Mouse (Mus musculus): ENCODE data around the gene Gm20388. TPM values are rescaled to one million over a fixed set of nuclear protein-coding genes. Genes with fewer than 3 reads are reported as not detected.
A peak's percentile ranks its signal among the peaks of the same experiment; 100 is the strongest.

Gm20388 gene
- polyA plus RNA-seq, 1 experiment from 2014 or later = not detected

DNA sequence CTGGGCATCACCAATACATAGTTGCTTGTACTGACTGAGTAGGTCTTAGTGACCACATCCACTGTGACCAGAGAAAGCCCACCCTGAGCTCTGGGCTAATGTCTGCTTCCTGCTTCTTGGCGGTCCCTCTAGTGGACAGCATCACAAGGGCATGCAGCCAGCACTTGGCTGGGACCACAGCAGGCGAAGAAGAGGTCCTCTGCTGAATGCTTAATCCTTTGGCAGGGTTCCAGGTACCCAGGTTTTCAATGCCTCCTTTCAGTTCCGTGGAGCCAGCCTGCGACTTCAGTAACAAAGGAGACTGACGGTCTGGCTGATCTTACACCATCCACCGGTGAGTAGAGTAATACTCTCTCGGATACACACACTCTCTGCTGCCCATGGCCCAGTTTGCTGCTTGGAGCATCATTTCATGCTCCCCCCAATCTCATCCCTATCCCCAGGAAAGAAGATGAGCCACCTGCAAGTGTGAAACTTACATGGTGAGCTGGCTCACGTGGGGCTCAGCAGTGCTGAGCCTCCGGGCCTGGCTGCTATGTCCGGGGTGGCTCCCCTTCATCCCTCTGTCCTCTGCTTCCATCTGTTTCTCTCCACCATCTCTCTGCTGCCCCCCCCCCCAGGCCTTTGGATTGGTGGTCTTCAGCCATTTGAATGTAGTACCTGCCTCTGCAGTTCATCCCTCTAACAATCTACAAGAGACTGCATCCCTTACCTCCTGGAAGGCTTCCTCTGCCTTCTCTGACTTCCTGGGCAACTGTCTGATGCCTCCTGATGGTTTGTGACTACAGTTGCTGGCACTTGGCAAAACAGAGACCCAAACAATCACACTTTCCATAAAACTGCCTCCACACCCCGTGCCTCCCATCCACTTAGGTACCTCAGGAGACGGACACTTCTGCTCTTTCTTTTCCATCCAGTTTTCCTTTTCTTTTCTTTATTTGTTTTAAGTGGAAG, 2025.0 kb downstream of the Gm20388 start:
- Histone ChIP-seq H3K9ac (ENCODE audit: low read length) (no peak overlapping the region), H3K27ac (ENCODE audit: low read length) (no peak overlapping the region; the same call in 1 of the 2 replicates), H3K36me3 (ENCODE audit: control insufficient read depth, insufficient read depth, low read length) (no peaks in the 10 kb centered on the region), H3K27me3 (ENCODE audit: control insufficient read depth, insufficient read depth, low read depth, low read length) (no peaks in the 10 kb centered on the region), H3K4me1 (replicated peaks; ENCODE audit: control insufficient read depth, insufficient read depth, low read length) (peaks cover 5% of the 10 kb centered on the region), H3K4me3 (ENCODE audit: low read length) (no peak overlapping the region), H3K9me3 (ENCODE audit: control insufficient read depth, low read length) (no peaks in the 10 kb centered on the region), H3K4me2 (ENCODE audit: low read depth, low read length) (no peak overlapping the region)
- ATAC-seq (ENCODE audit: low read depth) = peak; percentile 52; the same call in 1 of the 2 replicates
- 40% methylated on average over 12 of the region's 12 CpGs for WGBS

DNA sequence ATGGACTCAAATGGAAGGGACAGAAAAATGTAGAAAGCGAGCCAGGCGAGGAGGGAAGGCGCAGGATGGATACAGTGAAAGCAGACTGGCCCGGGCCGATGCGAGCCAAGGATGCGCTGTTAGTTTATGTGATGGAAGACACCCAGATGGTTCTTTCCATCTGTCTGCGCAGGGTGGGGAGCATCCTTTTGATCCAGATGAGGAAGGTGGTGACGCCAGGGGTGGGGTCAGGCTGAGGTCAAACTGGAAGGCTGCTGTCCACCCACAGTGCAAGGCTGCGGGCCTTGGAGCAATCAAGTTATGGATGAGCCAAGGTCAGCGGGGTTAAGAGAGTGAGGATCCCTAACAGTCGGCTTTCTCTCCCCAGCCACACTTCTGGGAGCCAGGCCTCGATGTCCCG, 2025.8 kb downstream of the Gm20388 start:
- Histone ChIP-seq H3K9me3 (ENCODE audit: control insufficient read depth, low read length) (no peaks in the 10 kb centered on the region), H3K27ac (ENCODE audit: low read length) (no peak overlapping the region), H3K4me3 (ENCODE audit: low read length) (no peak overlapping the region), H3K9ac (ENCODE audit: low read length) (no peak overlapping the region), H3K4me2 (ENCODE audit: low read depth, low read length) (no peak overlapping the region), H3K4me1 (replicated peaks; ENCODE audit: control insufficient read depth, insufficient read depth, low read length) (peaks cover 5% of the 10 kb centered on the region), H3K36me3 (ENCODE audit: control insufficient read depth, insufficient read depth, low read length) (no peaks in the 10 kb centered on the region), H3K27me3 (ENCODE audit: control insufficient read depth, insufficient read depth, low read depth, low read length) (no peaks in the 10 kb centered on the region)
- ATAC-seq (ENCODE audit: low read depth) = no peak
- 43% methylated on average over 14 of the region's 14 CpGs for WGBS

DNA sequence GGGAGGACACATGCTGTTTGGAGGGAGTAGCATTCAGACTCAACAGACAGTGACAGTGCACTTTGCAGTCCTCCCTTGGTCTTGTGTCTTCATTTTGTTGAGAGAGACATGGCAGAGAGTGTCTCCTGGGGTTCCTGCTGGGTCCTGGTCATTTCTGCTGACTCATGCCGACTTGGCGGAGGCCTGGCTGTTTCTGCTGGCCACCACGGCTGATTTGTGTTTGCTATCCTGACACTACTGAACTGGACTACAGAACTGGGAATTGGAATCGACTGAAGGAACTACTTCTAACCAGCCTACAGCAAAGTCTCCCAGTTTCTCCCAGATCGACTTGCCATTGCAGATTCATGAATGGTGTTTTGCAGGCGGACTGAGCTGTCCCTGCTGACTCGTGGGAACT, 2028.1 kb downstream of the Gm20388 start:
- Histone ChIP-seq H3K9me3 (ENCODE audit: control insufficient read depth, low read length) (no peaks in the 10 kb centered on the region), H3K4me2 (ENCODE audit: low read depth, low read length) (no peak overlapping the region), H3K4me3 (ENCODE audit: low read length) (no peak overlapping the region), H3K4me1 (replicated peaks; ENCODE audit: control insufficient read depth, insufficient read depth, low read length) (peaks cover 5% of the 10 kb centered on the region), H3K36me3 (ENCODE audit: control insufficient read depth, insufficient read depth, low read length) (no peaks in the 10 kb centered on the region), H3K9ac (ENCODE audit: low read length) (no peak overlapping the region), H3K27me3 (ENCODE audit: control insufficient read depth, insufficient read depth, low read depth, low read length) (no peaks in the 10 kb centered on the region), H3K27ac (ENCODE audit: low read length) (no peak overlapping the region)
- ATAC-seq (ENCODE audit: low read depth) = no peak
- 76% methylated on average over 7 of the region's 7 CpGs for WGBS

DNA sequence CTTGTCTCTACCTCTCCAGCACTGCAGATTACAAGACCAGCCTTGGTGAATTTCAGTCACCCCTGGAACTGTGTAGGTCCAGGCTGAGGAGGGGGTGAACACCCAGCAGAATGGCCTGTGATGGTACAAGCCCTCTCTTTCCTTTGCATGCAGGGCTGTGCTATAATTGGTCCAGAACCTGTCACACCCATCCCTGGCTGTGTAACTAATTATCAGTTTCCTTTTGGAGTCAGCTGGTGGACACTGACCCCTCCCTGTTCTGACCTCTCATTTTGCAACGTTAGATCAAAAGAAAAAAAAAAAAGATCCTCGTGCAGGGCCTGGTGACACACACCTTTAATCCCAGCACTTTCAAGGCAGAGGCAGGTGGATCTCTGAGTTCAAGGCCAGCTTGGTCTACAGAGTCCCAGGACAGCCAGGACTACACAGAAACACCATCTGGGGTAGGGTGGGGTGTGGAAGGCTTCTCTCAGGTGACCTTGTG, 2032.5 kb downstream of the Gm20388 start:
- ATAC-seq (ENCODE audit: low read depth) = no peak
- no peaks in the 10 kb centered on the region for H3K9me3 ChIP-seq (ENCODE audit: control insufficient read depth, low read length)
- H3K4me1 ChIP-seq (replicated peaks; ENCODE audit: control insufficient read depth, insufficient read depth, low read length) = peaks cover 7% of the 10 kb centered on the region; the same call in 1 of the 2 replicates
- H3K9ac ChIP-seq (ENCODE audit: low read length) = no peak overlapping the region
- H3K27me3 ChIP-seq (ENCODE audit: control insufficient read depth, insufficient read depth, low read depth, low read length) = no peaks in the 10 kb centered on the region
- 15% methylated on average over 2 of the region's 2 CpGs for WGBS
- no peak overlapping the region for H3K4me2 ChIP-seq (ENCODE audit: low read depth, low read length)
- no peak overlapping the region for H3K4me3 ChIP-seq (ENCODE audit: low read length)
- H3K27ac ChIP-seq (ENCODE audit: low read length) = no peak overlapping the region
- H3K36me3 ChIP-seq (ENCODE audit: control insufficient read depth, insufficient read depth, low read length) = no peaks in the 10 kb centered on the region

DNA sequence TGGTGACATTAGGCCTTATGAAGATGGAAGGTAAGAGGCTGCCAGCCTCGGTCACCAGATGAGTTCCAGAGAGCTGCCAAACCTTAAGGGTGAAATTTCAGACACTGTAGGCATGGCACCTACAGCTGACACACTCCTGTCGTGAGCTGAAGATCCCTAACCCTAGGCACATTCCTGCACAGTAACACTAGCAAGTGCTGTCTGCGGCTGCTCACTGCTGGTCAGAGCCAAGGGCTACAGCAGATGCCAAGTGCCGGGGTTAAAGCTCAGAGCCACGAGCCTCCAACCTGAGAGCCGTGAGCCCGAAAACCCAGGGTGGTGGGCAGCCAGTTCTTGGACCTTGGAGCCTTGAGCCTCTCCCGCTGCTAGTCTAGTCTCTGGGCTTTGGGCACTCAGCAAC, 2033.1 kb downstream of the Gm20388 start:
- Histone ChIP-seq H3K4me2 (ENCODE audit: low read depth, low read length) (no peak overlapping the region), H3K4me1 (replicated peaks; ENCODE audit: control insufficient read depth, insufficient read depth, low read length) (peaks cover 13% of the 10 kb centered on the region; the same call in 1 of the 2 replicates)
- 70% methylated on average over 8 of the region's 8 CpGs for WGBS

DNA sequence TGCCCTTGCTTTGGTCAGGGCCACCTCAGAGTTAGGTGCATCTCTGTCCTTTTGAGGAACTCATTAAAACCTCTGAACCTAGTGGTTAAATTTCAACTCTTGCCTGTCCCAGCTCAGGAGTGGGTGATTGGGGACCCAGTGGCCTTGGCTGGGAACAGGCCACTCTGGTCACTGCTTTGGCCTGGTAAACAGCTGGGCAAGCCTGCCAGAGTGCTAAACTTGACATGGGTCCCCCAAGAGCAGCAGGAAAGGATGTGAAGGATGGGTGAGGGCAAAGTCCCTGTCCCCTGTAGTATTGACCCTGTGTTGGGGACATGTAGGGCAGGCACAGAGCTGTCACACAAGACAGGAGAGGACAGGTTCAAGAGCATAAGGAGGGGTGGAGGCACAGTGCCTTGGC, 2034.2 kb downstream of the Gm20388 start, which contains the start of gene Car5a:
Car5a (minus strand) TSS at position 74 of the 400 bp plus-strand sequence.
- Histone ChIP-seq H3K9ac (ENCODE audit: low read length) (no peak within 1 kb of the TSS), H3K27ac (ENCODE audit: low read length) (no peak within 1 kb of the TSS), H3K4me2 (ENCODE audit: low read depth, low read length) (no peak within 1 kb of the TSS), H3K36me3 (ENCODE audit: control insufficient read depth, insufficient read depth, low read length) (no peaks in the 10 kb centered on the region), H3K27me3 (ENCODE audit: control insufficient read depth, insufficient read depth, low read depth, low read length) (no peaks in the 10 kb centered on the region), H3K4me3 (ENCODE audit: low read length) (no peak within 1 kb of the TSS), H3K9me3 (ENCODE audit: control insufficient read depth, low read length) (no peaks in the 10 kb centered on the region), H3K4me1 (replicated peaks; ENCODE audit: control insufficient read depth, insufficient read depth, low read length) (peaks cover 20% of the 10 kb centered on the region; the same call in 1 of the 2 replicates)
- no peak for ATAC-seq (ENCODE audit: low read depth)

More for the DNA sequence above, 2033.1 kb downstream of the Gm20388 start:
- Histone ChIP-seq H3K36me3 (ENCODE audit: control insufficient read depth, insufficient read depth, low read length) (no peaks in the 10 kb centered on the region), H3K4me3 (ENCODE audit: low read length) (no peak overlapping the region), H3K9ac (ENCODE audit: low read length) (no peak overlapping the region), H3K27ac (ENCODE audit: low read length) (no peak overlapping the region), H3K27me3 (ENCODE audit: control insufficient read depth, insufficient read depth, low read depth, low read length) (no peaks in the 10 kb centered on the region), H3K9me3 (ENCODE audit: control insufficient read depth, low read length) (no peaks in the 10 kb centered on the region)
- no peak for ATAC-seq (ENCODE audit: low read depth)

DNA sequence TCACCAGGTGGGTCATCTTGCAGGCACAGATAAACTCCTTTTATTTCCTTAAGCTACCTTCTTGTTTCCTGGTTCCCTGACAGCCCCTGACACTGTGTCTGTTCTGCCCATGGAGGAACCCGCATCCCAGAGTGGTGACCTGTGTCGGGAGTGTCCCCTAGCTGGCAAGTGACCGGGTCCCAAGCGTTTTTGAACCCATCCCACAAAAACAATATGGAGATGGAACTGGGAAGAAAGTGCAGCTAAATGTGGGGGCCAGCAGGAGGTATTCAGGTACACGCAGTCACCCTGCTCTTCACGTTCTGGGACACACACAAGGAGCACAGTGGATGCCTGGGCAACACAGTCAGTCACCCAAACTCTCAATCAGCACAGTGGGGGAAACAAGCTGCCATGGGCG, 2035.7 kb downstream of the Gm20388 start:
- WGBS = 73% methylated on average over 7 of the region's 7 CpGs
- no peak overlapping the region for H3K9ac ChIP-seq (ENCODE audit: low read length)
- no peak overlapping the region for H3K4me3 ChIP-seq (ENCODE audit: low read length)
- H3K4me1 ChIP-seq (replicated peaks; ENCODE audit: control insufficient read depth, insufficient read depth, low read length) = peaks cover 20% of the 10 kb centered on the region; the same call in 1 of the 2 replicates
- no peaks in the 10 kb centered on the region for H3K27me3 ChIP-seq (ENCODE audit: control insufficient read depth, insufficient read depth, low read depth, low read length)
- no peak overlapping the region for H3K4me2 ChIP-seq (ENCODE audit: low read depth, low read length)
- no peak for ATAC-seq (ENCODE audit: low read depth)
- no peaks in the 10 kb centered on the region for H3K36me3 ChIP-seq (ENCODE audit: control insufficient read depth, insufficient read depth, low read length)
- H3K9me3 ChIP-seq (ENCODE audit: control insufficient read depth, low read length) = no peaks in the 10 kb centered on the region
- H3K27ac ChIP-seq (ENCODE audit: low read length) = no peak overlapping the region

DNA sequence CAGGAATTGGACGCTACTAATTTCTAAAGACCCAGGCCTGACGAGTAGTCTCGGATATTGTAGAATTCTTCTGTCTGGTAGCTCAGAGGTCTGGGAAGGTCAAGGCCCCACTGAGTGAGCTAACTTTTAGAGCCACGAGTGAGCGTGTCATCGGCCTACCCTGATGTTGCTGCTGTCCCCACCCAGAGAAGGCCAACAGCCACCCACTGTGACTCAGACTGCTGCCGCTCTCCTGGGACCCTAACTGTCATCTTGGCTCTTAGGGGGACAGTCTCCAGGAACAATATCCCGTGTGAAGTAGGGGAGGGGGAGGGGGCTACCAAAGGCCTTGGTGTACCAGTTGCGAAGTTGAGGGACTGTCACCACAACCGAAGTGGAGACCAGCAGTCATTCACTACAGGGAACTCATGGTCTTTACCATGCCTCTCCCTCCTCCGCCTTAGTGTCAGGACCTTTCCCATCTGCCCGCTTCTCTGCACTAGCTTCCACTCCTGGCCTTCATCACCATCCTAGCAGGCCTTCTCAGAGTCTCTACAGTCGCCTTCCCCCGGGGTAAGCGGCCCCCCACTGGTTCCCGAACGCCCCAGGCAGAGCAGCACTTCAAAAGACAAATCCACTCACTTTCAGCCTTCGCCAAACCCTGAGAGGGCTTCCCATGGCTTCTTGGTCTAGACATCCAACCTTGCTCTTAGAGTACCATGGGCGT, 2036.6 kb downstream of the Gm20388 start:
- Histone ChIP-seq H3K9ac (ENCODE audit: low read length) (peak overlapping the region; percentile 69), H3K27ac (ENCODE audit: low read length) (peak overlapping the region; percentile 95), H3K27me3 (ENCODE audit: control insufficient read depth, insufficient read depth, low read depth, low read length) (no peaks in the 10 kb centered on the region), H3K9me3 (ENCODE audit: control insufficient read depth, low read length) (no peaks in the 10 kb centered on the region), H3K36me3 (ENCODE audit: control insufficient read depth, insufficient read depth, low read length) (no peaks in the 10 kb centered on the region), H3K4me3 (ENCODE audit: low read length) (peak overlapping the region; percentile 45), H3K4me1 (replicated peaks; ENCODE audit: control insufficient read depth, insufficient read depth, low read length) (peaks cover 26% of the 10 kb centered on the region), H3K4me2 (ENCODE audit: low read depth, low read length) (peak overlapping the region; percentile 69)
- WGBS = 28% methylated on average over 19 of the region's 19 CpGs
- ATAC-seq (ENCODE audit: low read depth) = no peak

DNA sequence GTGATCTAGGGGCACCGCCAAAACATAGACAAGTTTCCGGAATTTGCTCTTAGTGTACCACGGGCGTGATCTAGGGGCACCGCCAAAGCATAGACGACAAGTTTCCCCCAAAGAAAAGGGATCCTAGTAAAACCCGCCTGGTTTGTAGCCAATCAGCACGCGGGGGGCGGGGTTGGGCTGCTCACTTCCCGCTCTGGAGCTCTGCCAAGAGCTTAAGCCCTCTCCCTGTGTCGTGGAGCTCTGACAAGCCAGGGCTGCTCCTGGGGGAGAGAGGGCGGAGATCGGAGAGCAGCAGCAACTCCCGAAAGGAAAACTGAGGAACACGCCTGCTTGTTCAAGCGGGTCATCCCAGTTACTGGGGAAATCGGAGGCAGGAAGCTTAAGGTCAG, 2037.1 kb downstream of the Gm20388 start:
- ATAC-seq (ENCODE audit: low read depth) = peak; percentile 52
- WGBS = under 1% methylated on average over 18 of the region's 18 CpGs

More for the DNA sequence above, 2037.1 kb downstream of the Gm20388 start:
- peak overlapping the region; percentile 69 for H3K4me2 ChIP-seq (ENCODE audit: low read depth, low read length)
- peak overlapping the region; percentile 95 for H3K27ac ChIP-seq (ENCODE audit: low read length)
- H3K27me3 ChIP-seq (ENCODE audit: control insufficient read depth, insufficient read depth, low read depth, low read length) = no peaks in the 10 kb centered on the region
- H3K4me1 ChIP-seq (replicated peaks; ENCODE audit: control insufficient read depth, insufficient read depth, low read length) = peaks cover 31% of the 10 kb centered on the region
- H3K4me3 ChIP-seq (ENCODE audit: low read length) = peak overlapping the region; percentile 45
- H3K9me3 ChIP-seq (ENCODE audit: control insufficient read depth, low read length) = no peaks in the 10 kb centered on the region
- no peaks in the 10 kb centered on the region for H3K36me3 ChIP-seq (ENCODE audit: control insufficient read depth, insufficient read depth, low read length)
- peak overlapping the region; percentile 69 for H3K9ac ChIP-seq (ENCODE audit: low read length)
